Mouse (Mus musculus) embryo, embryonic 11.5 days (tissue): ENCODE results near the gene Mtmr10.

ENCODE experiments used
- DNase-seq: peaks from one replicate; pipeline ENCODE4 v3.0.0-alpha.2; 2012; ENCODE audit warnings: low read depth, low spot score

The Mtmr10 gene

GRCm38 (mm10) chr7:64371940-64372878 lies 84.8 kb downstream of the Mtmr10 start:
- DNase-seq = no peak

- DNase-seq = no peak
Measured at GRCm38 (mm10) chr7:64373147-64373829, 85.8 kb downstream of the Mtmr10 start.

GRCm38 (mm10) chr7:64373830-64374562 lies 86.5 kb downstream of the Mtmr10 start, which contains the start of gene Fan1:
Fan1 (minus strand) TSS chr7:64374095.
- peak; percentile 72 for DNase-seq
